Mouse (Mus musculus) midbrain, embryonic 14.5 days (tissue): ENCODE data around the gene Ugt1a2. TPM values are rescaled to one million over a fixed set of nuclear protein-coding genes. Genes with fewer than 3 reads are reported as not detected.
A peak's percentile ranks its signal among the peaks of the same experiment; 100 is the strongest.

Source experiments
- ATAC-seq: fragments of 200-750 bp; cut with Nextera tagmentation; 2 replicates; pipeline ENCODE4 v1.8.0; 2017; ENCODE audit warnings: moderate number of reproducible peaks, moderate library complexity; ENCODE audit not compliant: low FRiP score, low TSS enrichment
- DNase-seq: peaks from one replicate; pipeline ENCODE4 v3.0.0-alpha.2; 2015
- H3K27ac ChIP-seq: fragments of 300-500 bp; sonication (generic); replicated peaks from 2 replicates; pipeline ENCODE4 v1.5.1; 2014; ENCODE audit warnings: mild to moderate bottlenecking, low read depth, low read length, moderate library complexity
- H3K27me3 ChIP-seq: fragments of 300-500 bp; sonication (generic); 2 replicates; pipeline ENCODE4 v1.6.1; 2014; ENCODE audit warnings: low read length, control low read depth, mixed read lengths; ENCODE audit not compliant: control insufficient read depth, insufficient read depth
- H3K36me3 ChIP-seq: fragments of 300-500 bp; sonication (generic); 2 replicates; pipeline ENCODE4 v1.6.1; 2014; ENCODE audit warnings: low read length, control low read depth; ENCODE audit not compliant: control insufficient read depth, insufficient read depth
- H3K4me1 ChIP-seq: fragments of 300-500 bp; sonication (generic); 2 replicates; pipeline ENCODE4 v1.6.1; 2014; ENCODE audit warnings: mild to moderate bottlenecking, antibody characterized with exemption, low read length, control low read depth; ENCODE audit not compliant: control insufficient read depth, insufficient read depth
- H3K4me2 ChIP-seq: fragments of 300-500 bp; sonication (generic); 2 replicates; pipeline ENCODE4 v1.6.1; 2014; ENCODE audit warnings: mild to moderate bottlenecking, low read length, moderate library complexity
- H3K4me3 ChIP-seq: fragments of 300-500 bp; sonication (generic); replicated peaks from 2 replicates; pipeline ENCODE4 v1.5.1; 2014; ENCODE audit warnings: low read depth, low read length
- H3K9ac ChIP-seq: fragments of 300-500 bp; sonication (generic); replicated peaks from 2 replicates; pipeline ENCODE4 v1.6.1; 2014; ENCODE audit warnings: mild to moderate bottlenecking, low read length, moderate library complexity
- H3K9me3 ChIP-seq: fragments of 300-500 bp; sonication (generic); 2 replicates; pipeline ENCODE4 v1.6.1; 2016; ENCODE audit warnings: low read length, control low read depth, mixed read lengths; ENCODE audit not compliant: control insufficient read depth
- WGBS: fragments of 180-500 bp; shearing (Covaris S2); extraction: QIAGEN DNeasy Blood & Tissue Kit; methylation state at CpG from one replicate; pipeline ENCODE4 v1.1.7; 2014; 5-methylcytosine and 5-hydroxymethylcytosine counted together
- polyA plus RNA-seq: library from polyadenylated mRNA; unstranded; fragments of >200 nt; fragmentation: Nextera tagmentation; extraction: Ambion mirVana; gene quantifications from 2 replicates; pipeline ENCODE4 v1.2.1, GENCODE M21; 2014

Ugt1a2 gene
- polyA plus RNA-seq, 1 experiment from 2014 or later = not detected

GRCm38 (mm10) chr1:88261706-88262105 is 61.3 kb downstream of the Ugt1a2 start:
- no peak for ATAC-seq

DNA sequence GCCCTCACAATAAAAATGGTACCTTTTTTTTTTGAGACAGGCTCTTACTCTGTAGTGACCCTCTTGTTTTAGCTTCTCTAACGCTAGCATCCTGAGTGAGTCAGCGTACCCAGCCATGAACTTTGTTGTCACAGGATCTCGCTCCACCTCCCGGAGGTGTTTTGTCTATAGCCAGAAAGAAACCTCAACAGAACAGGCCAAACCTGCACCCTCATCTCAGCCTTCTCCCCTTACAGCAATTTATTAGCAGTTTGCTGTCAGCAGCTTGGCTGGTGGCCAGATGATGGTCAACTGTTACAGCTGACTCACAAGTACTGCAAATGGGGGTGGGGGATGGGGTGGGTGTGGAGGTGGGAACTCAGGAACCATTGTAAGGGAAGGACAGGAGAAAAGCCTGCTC is 61.9 kb downstream of the Ugt1a2 start:
- Histone ChIP-seq H3K4me1 (no peaks in the 10 kb centered on the region), H3K4me3 (no peak overlapping the region), H3K27me3 (no peaks in the 10 kb centered on the region), H3K9ac (no peak overlapping the region), H3K36me3 (peaks cover 79% of the 10 kb centered on the region), H3K27ac (no peak overlapping the region), H3K9me3 (peaks cover 6% of the 10 kb centered on the region), H3K4me2 (no peak overlapping the region)
- DNase-seq (peak; percentile 65), ATAC-seq (no peak)
- WGBS = 88% methylated on average over 4 of the region's 4 CpGs

More at GRCm38 (mm10) chr1:88261706-88262105, 61.3 kb downstream of the Ugt1a2 start:
- H3K27me3 ChIP-seq = no peaks in the 10 kb centered on the region
- no peak overlapping the region for H3K4me2 ChIP-seq
- no peak overlapping the region for H3K9ac ChIP-seq
- no peaks in the 10 kb centered on the region for H3K4me1 ChIP-seq
- no peak overlapping the region for H3K27ac ChIP-seq
- 88% methylated on average over 7 of the region's 7 CpGs for WGBS
- DNase-seq = no peak
- H3K36me3 ChIP-seq = peaks cover 73% of the 10 kb centered on the region
- peaks cover 12% of the 10 kb centered on the region for H3K9me3 ChIP-seq
- H3K4me3 ChIP-seq = no peak overlapping the region

- Histone ChIP-seq H3K36me3 (peaks cover 86% of the 10 kb centered on the region), H3K4me2 (no peak overlapping the region), H3K9ac (no peak overlapping the region), H3K4me3 (no peak overlapping the region), H3K27me3 (no peaks in the 10 kb centered on the region), H3K27ac (no peak overlapping the region), H3K9me3 (no peaks in the 10 kb centered on the region), H3K4me1 (no peaks in the 10 kb centered on the region)
- 78% methylated on average over 6 of the region's 6 CpGs for WGBS
- ATAC-seq (no peak), DNase-seq (no peak)
Observed at GRCm38 (mm10) chr1:88262961-88263360, 62.6 kb downstream of the Ugt1a2 start.

- WGBS = 92% methylated on average over 5 of the region's 5 CpGs
- Histone ChIP-seq H3K4me2 (no peak overlapping the region), H3K9ac (no peak overlapping the region), H3K9me3 (no peaks in the 10 kb centered on the region), H3K4me3 (no peak overlapping the region), H3K4me1 (no peaks in the 10 kb centered on the region), H3K36me3 (peaks cover 94% of the 10 kb centered on the region), H3K27ac (no peak overlapping the region), H3K27me3 (no peaks in the 10 kb centered on the region)
- ATAC-seq (no peak), DNase-seq (no peak)
Observed at GRCm38 (mm10) chr1:88263778-88264177, 63.4 kb downstream of the Ugt1a2 start.

DNA sequence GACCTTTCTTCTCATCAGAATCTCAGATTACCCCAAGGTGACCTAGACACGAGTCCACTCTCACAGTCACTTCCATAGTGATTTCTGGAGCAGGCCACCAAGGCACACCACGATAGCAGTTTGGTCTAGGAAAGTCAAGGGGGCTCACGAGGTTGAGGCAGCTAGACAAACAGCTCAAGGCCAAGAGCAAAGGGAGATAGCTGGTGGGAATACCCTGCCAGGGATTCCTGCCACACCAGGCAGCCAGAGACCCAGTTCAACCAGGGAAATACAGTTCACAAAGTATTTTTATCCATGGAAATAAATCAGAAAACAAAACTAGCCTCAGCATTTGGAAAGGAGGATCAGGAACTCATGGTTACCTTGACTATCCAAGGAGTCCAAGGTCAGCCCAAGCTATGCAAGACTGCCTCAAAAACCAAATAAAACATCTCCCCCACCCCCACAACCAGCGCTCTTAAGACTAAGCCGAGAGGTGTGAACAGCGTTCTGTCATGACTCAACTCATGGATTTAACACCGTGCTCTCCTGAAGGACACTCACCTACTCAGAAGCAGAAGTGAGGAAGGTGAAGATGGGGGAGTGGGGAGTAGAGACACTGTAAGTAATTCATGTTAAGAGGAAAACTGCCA is 64.0 kb downstream of the Ugt1a2 start:
- 93% methylated on average over 7 of the region's 7 CpGs for WGBS
- H3K36me3 ChIP-seq = peaks cover 100% of the 10 kb centered on the region
- H3K9me3 ChIP-seq = no peaks in the 10 kb centered on the region
- no peak overlapping the region for H3K4me3 ChIP-seq
- H3K27ac ChIP-seq = no peak overlapping the region
- no peak overlapping the region for H3K4me2 ChIP-seq
- no peak for ATAC-seq
- no peaks in the 10 kb centered on the region for H3K4me1 ChIP-seq
- no peak overlapping the region for H3K9ac ChIP-seq
- H3K27me3 ChIP-seq = no peaks in the 10 kb centered on the region
- DNase-seq = no peak

DNA sequence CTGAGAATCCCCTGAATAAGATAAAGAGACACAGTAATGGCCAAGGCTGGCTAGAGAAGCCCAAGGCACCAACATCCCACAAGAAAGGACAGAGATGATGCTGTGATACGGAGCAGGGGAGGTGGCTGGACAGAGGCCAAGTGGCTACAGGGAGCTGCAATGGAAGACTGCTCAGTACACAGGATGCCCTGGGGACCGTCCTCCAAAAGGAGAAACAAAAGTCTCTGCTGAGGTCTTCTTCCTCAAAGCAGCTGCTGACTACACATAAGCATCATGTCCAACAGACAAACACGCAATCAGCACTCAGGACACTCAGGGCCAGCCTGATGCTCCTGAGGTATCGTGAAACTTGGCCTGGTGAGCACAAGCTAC is 64.5 kb downstream of the Ugt1a2 start:
- no peaks in the 10 kb centered on the region for H3K4me1 ChIP-seq
- H3K9me3 ChIP-seq = no peaks in the 10 kb centered on the region
- H3K4me3 ChIP-seq = no peak overlapping the region
- H3K27me3 ChIP-seq = no peaks in the 10 kb centered on the region
- H3K36me3 ChIP-seq = peaks cover 100% of the 10 kb centered on the region
- DNase-seq (no peak), ATAC-seq (no peak)
- no peak overlapping the region for H3K27ac ChIP-seq
- WGBS = 76% methylated on average over 4 of the region's 4 CpGs
- H3K4me2 ChIP-seq = no peak overlapping the region
- H3K9ac ChIP-seq = no peak overlapping the region

- DNase-seq = no peak
- ATAC-seq = no peak
Observed at GRCm38 (mm10) chr1:88266123-88266522, 65.7 kb downstream of the Ugt1a2 start.

DNA sequence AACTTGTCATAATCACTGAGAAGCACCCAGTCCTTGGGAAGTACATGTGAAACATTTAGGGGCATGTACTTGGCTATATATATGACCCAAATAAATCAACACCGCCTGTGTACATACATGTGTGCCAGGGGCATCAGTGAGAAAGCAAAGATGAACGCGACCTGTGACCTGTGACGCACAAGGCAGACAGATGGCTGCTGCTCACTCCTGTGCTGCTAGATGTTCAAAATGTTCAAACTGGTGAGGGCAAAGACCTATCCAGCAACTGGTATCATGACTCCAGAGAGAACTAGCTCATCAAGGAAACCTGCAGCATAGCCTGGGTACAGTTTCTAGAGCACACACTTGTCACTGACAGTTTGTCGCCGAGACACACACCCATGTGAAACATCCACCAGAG is 67.1 kb downstream of the Ugt1a2 start:
- peaks cover 86% of the 10 kb centered on the region for H3K36me3 ChIP-seq
- WGBS = 97% methylated on average over 6 of the region's 6 CpGs

More at GRCm38 (mm10) chr1:88266123-88266522, 65.7 kb downstream of the Ugt1a2 start:
- Histone ChIP-seq H3K4me3 (no peak overlapping the region), H3K4me2 (no peak overlapping the region), H3K27me3 (no peaks in the 10 kb centered on the region), H3K36me3 (peaks cover 89% of the 10 kb centered on the region), H3K4me1 (no peaks in the 10 kb centered on the region), H3K9me3 (no peaks in the 10 kb centered on the region), H3K27ac (no peak overlapping the region), H3K9ac (no peak overlapping the region)
- 91% methylated on average over 13 of the region's 13 CpGs for WGBS

GRCm38 (mm10) chr1:88268070-88268469 is 67.7 kb downstream of the Ugt1a2 start:
- Histone ChIP-seq H3K27ac (no peak overlapping the region), H3K36me3 (peaks cover 85% of the 10 kb centered on the region), H3K4me3 (no peak overlapping the region), H3K4me1 (no peaks in the 10 kb centered on the region), H3K9ac (no peak overlapping the region), H3K27me3 (no peaks in the 10 kb centered on the region), H3K9me3 (no peaks in the 10 kb centered on the region), H3K4me2 (no peak overlapping the region)
- DNase-seq (no peak), ATAC-seq (no peak)
- 88% methylated on average over 6 of the region's 6 CpGs for WGBS

More for the DNA sequence above, 67.1 kb downstream of the Ugt1a2 start:
- Histone ChIP-seq H3K9ac (no peak overlapping the region), H3K4me1 (no peaks in the 10 kb centered on the region), H3K27ac (no peak overlapping the region), H3K4me3 (no peak overlapping the region), H3K27me3 (no peaks in the 10 kb centered on the region), H3K9me3 (no peaks in the 10 kb centered on the region), H3K4me2 (no peak overlapping the region)
- no peak for ATAC-seq
- no peak for DNase-seq
